Mouse (Mus musculus): ENCODE results near the gene Zfp938. TPM values are rescaled to one million over a fixed set of nuclear protein-coding genes. Genes with fewer than 3 reads are reported as not detected.
A peak's percentile ranks its signal among the peaks of the same experiment; 100 is the strongest.

Gene Zfp938
- polyA plus RNA-seq (2014; fragmentation: Nextera tagmentation; extraction: Ambion mirVana) = 32.7 and 35.8 TPM in 2 replicates

GRCm38 (mm10) chr10:82240742-82241400 is at the start of gene Zfp938:
Gene Zfp938, minus strand, starts transcription at chr10:82241280.
- 4% methylated on average over 27 of the region's 27 CpGs for WGBS
- peak; percentile 100 for ATAC-seq (ENCODE audit: low read depth)
- H3K9ac ChIP-seq (replicated peaks; ENCODE audit: low read depth, low read length) = peak within 1 kb of the TSS; percentile 63
- H3K4me2 ChIP-seq (ENCODE audit: low read depth, low read length) = peak within 1 kb of the TSS; percentile 58
- peak within 1 kb of the TSS; percentile 58 for H3K27ac ChIP-seq (ENCODE audit: low read depth, low read length)
- peaks cover 2% of the 10 kb centered on the region; the same call in 1 of the 2 replicates for H3K4me1 ChIP-seq (ENCODE audit: control insufficient read depth, insufficient read depth, low read length)
- H3K9me3 ChIP-seq (ENCODE audit: control insufficient read depth, low read length) = peaks cover 4% of the 10 kb centered on the region; the same call in 1 of the 2 replicates
- H3K4me3 ChIP-seq (ENCODE audit: low read depth, low read length) = peak within 1 kb of the TSS; percentile 58
- no peaks in the 10 kb centered on the region for H3K27me3 ChIP-seq (ENCODE audit: control insufficient read depth, insufficient read depth, low read length)
- H3K36me3 ChIP-seq (ENCODE audit: control insufficient read depth, insufficient read depth, low read length) = no peaks in the 10 kb centered on the region

- Histone ChIP-seq H3K9ac (replicated peaks; ENCODE audit: low read depth, low read length) (no peak overlapping the region), H3K4me1 (ENCODE audit: control insufficient read depth, insufficient read depth, low read length) (no peaks in the 10 kb centered on the region), H3K36me3 (ENCODE audit: control insufficient read depth, insufficient read depth, low read length) (no peaks in the 10 kb centered on the region), H3K9me3 (ENCODE audit: control insufficient read depth, low read length) (no peaks in the 10 kb centered on the region; the same call in 1 of the 2 replicates), H3K4me2 (ENCODE audit: low read depth, low read length) (no peak overlapping the region), H3K4me3 (ENCODE audit: low read depth, low read length) (no peak overlapping the region), H3K27ac (ENCODE audit: low read depth, low read length) (no peak overlapping the region), H3K27me3 (ENCODE audit: control insufficient read depth, insufficient read depth, low read length) (no peaks in the 10 kb centered on the region)
- 82% methylated on average over 2 of the region's 2 CpGs for WGBS
- no peak for ATAC-seq (ENCODE audit: low read depth)
Observed at GRCm38 (mm10) chr10:82257331-82257730, 16.3 kb upstream of the Zfp938 start.

GRCm38 (mm10) chr10:82245021-82245420 is 3.9 kb upstream of the Zfp938 start:
- no peaks in the 10 kb centered on the region for H3K27me3 ChIP-seq (ENCODE audit: control insufficient read depth, insufficient read depth, low read length)
- H3K4me2 ChIP-seq (ENCODE audit: low read depth, low read length) = no peak overlapping the region
- H3K4me1 ChIP-seq (ENCODE audit: control insufficient read depth, insufficient read depth, low read length) = peaks cover under 1% of the 10 kb centered on the region; the same call in 1 of the 2 replicates
- no peaks in the 10 kb centered on the region for H3K36me3 ChIP-seq (ENCODE audit: control insufficient read depth, insufficient read depth, low read length)
- no peak overlapping the region for H3K9ac ChIP-seq (replicated peaks; ENCODE audit: low read depth, low read length)
- no peaks in the 10 kb centered on the region for H3K9me3 ChIP-seq (ENCODE audit: control insufficient read depth, low read length)
- H3K27ac ChIP-seq (ENCODE audit: low read depth, low read length) = no peak overlapping the region
- no peak overlapping the region for H3K4me3 ChIP-seq (ENCODE audit: low read depth, low read length)
- ATAC-seq (ENCODE audit: low read depth) = no peak

- Histone ChIP-seq H3K4me1 (ENCODE audit: control insufficient read depth, insufficient read depth, low read length) (peaks cover 2% of the 10 kb centered on the region; the same call in 1 of the 2 replicates), H3K9me3 (ENCODE audit: control insufficient read depth, low read length) (peaks cover 4% of the 10 kb centered on the region; the same call in 1 of the 2 replicates), H3K27me3 (ENCODE audit: control insufficient read depth, insufficient read depth, low read length) (no peaks in the 10 kb centered on the region), H3K9ac (replicated peaks; ENCODE audit: low read depth, low read length) (peak overlapping the region; percentile 63; the same call in 1 of the 2 replicates), H3K4me2 (ENCODE audit: low read depth, low read length) (peak overlapping the region; percentile 58; the same call in 1 of the 2 replicates), H3K36me3 (ENCODE audit: control insufficient read depth, insufficient read depth, low read length) (no peaks in the 10 kb centered on the region), H3K4me3 (ENCODE audit: low read depth, low read length) (peak overlapping the region; percentile 58), H3K27ac (ENCODE audit: low read depth, low read length) (peak overlapping the region; percentile 58; the same call in 1 of the 2 replicates)
- 72% methylated on average over 5 of the region's 5 CpGs for WGBS
- no peak; the same call in 1 of the 2 replicates for ATAC-seq (ENCODE audit: low read depth)
Observed at GRCm38 (mm10) chr10:82241401-82241788, 315 bp upstream of the Zfp938 start.

- WGBS = 5% methylated on average over 47 of the region's 47 CpGs
- Histone ChIP-seq H3K27me3 (ENCODE audit: control insufficient read depth, insufficient read depth, low read length) (no peaks in the 10 kb centered on the region), H3K36me3 (ENCODE audit: control insufficient read depth, insufficient read depth, low read length) (no peaks in the 10 kb centered on the region), H3K4me2 (ENCODE audit: low read depth, low read length) (peak overlapping the region; percentile 75), H3K9ac (replicated peaks; ENCODE audit: low read depth, low read length) (peak overlapping the region; percentile 82), H3K27ac (ENCODE audit: low read depth, low read length) (peak overlapping the region; percentile 97), H3K4me3 (ENCODE audit: low read depth, low read length) (peak overlapping the region; percentile 73), H3K4me1 (ENCODE audit: control insufficient read depth, insufficient read depth, low read length) (peaks cover 3% of the 10 kb centered on the region), H3K9me3 (ENCODE audit: control insufficient read depth, low read length) (no peaks in the 10 kb centered on the region)
- ATAC-seq (ENCODE audit: low read depth) = peak; percentile 100
Observed at GRCm38 (mm10) chr10:82178257-82179064, 62.6 kb downstream of the Zfp938 start.

Other genes with a start within 250 kb of the Zfp938 start
- gene Zfp873, start 193.2 kb downstream of the Zfp938 start, polyA plus RNA-seq (2014; fragmentation: Nextera tagmentation; extraction: Ambion mirVana) = 14.3 and 16.1 TPM in 2 replicates
- gene BC024063, start 157.9 kb downstream of the Zfp938 start, polyA plus RNA-seq (2014; fragmentation: Nextera tagmentation; extraction: Ambion mirVana) = 9.5 and 11.0 TPM in 2 replicates
- gene AU041133, start 113.3 kb downstream of the Zfp938 start, polyA plus RNA-seq (2014; fragmentation: Nextera tagmentation; extraction: Ambion mirVana) = 11.0 and 14.3 TPM in 2 replicates
- gene 4932415D10Rik, start 75.3 kb upstream of the Zfp938 start, polyA plus RNA-seq (2014; fragmentation: Nextera tagmentation; extraction: Ambion mirVana) = not detected in 2 replicates
- 16.9 and 20.3 TPM in 2 replicates for gene Gm4924, start 113.0 kb upstream of the Zfp938 start, polyA plus RNA-seq (2014; fragmentation: Nextera tagmentation; extraction: Ambion mirVana)